Mouse (Mus musculus) neural tube, embryonic 11.5 days (tissue): ENCODE results near the gene Gnai3. TPM values are rescaled to one million over a fixed set of nuclear protein-coding genes. Genes with fewer than 3 reads are reported as not detected.

Experiments used
- ATAC-seq: fragments of 200-750 bp; cut with Nextera tagmentation; 2 replicates; pipeline ENCODE4 v1.8.0; 2017; ENCODE audit warnings: moderate number of reproducible peaks, mild to moderate bottlenecking, moderate TSS enrichment, moderate library complexity; ENCODE audit not compliant: insufficient read depth, low FRiP score, low TSS enrichment
- DNase-seq: peaks from one replicate; pipeline ENCODE4 v3.0.0-alpha.2; 2015; ENCODE audit warnings: low spot score
- H3K27ac ChIP-seq: fragments of 300-500 bp; sonication (generic); 2 replicates; pipeline ENCODE4 v1.5.1; 2014; ENCODE audit warnings: low read depth, mild to moderate bottlenecking, low read length
- H3K27me3 ChIP-seq: fragments of 300-500 bp; sonication (generic); 2 replicates; pipeline ENCODE4 v1.6.1; 2014; ENCODE audit warnings: mild to moderate bottlenecking, low read length, mixed read lengths; ENCODE audit not compliant: control insufficient read depth, insufficient read depth
- H3K36me3 ChIP-seq: fragments of 300-500 bp; sonication (generic); 2 replicates; pipeline ENCODE4 v1.6.1; 2014; ENCODE audit warnings: mild to moderate bottlenecking, low read length, moderate library complexity, mixed read lengths; ENCODE audit not compliant: control insufficient read depth, insufficient read depth
- H3K4me1 ChIP-seq: fragments of 300-500 bp; sonication (generic); 2 replicates; pipeline ENCODE4 v1.6.1; 2014; ENCODE audit warnings: low read length, mixed read lengths; ENCODE audit not compliant: control insufficient read depth, insufficient read depth
- H3K4me2 ChIP-seq: fragments of 300-500 bp; sonication (generic); 2 replicates; pipeline ENCODE4 v1.6.1; 2014; ENCODE audit warnings: low read depth, mild to moderate bottlenecking, moderate library complexity
- H3K4me3 ChIP-seq: fragments of 300-500 bp; sonication (generic); 2 replicates; pipeline ENCODE4 v1.5.1; 2014; ENCODE audit warnings: low read depth, low read length
- H3K9ac ChIP-seq: fragments of 300-500 bp; sonication (generic); 2 replicates; pipeline ENCODE4 v1.6.1; 2014; ENCODE audit warnings: mild to moderate bottlenecking, low read length
- H3K9me3 ChIP-seq: fragments of 300-500 bp; sonication (generic); 2 replicates; pipeline ENCODE4 v1.6.1; 2016; ENCODE audit warnings: low read length; ENCODE audit not compliant: control insufficient read depth
- WGBS: fragments of 180-500 bp; shearing (Covaris S2); extraction: QIAGEN DNeasy Blood & Tissue Kit; methylation state at CpG from one replicate; pipeline ENCODE4 v1.1.7; 2014; 5-methylcytosine and 5-hydroxymethylcytosine counted together
- polyA plus RNA-seq: library from polyadenylated mRNA; unstranded; fragments of >200 nt; fragmentation: Nextera tagmentation; extraction: Ambion mirVana; gene quantifications from 2 replicates; pipeline ENCODE4 v1.2.1, GENCODE M21; 2014

Gene Gnai3
- polyA plus RNA-seq, 1 experiment from 2014 or later: 217 TPM

DNA sequence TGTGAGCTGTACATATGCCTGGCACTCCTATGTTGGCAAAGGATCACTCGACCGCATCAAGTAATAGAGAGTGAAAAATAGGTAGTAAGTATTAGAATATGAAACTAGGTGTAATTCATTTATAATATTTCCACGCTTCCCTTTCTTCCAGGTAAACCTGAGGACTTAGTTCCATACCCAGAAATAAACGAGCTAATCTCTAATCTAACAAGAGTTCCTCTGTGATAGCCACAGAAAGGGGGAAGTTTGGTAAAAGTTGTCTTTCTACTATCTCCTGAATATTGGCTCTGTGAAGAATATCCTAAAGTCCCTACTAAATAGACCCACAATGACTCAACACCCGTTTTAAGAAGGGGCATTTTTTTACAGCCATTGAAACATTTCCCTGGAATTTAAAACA is 725 bp upstream of the Gnai3 start:
- DNase-seq: no peak
- WGBS: 63% methylated on average over 5 of the region's 5 CpGs
- H3K4me1 ChIP-seq: peaks cover 7% of the 10 kb centered on the region
- H3K9me3 ChIP-seq: no peaks in the 10 kb centered on the region
- H3K27me3 ChIP-seq: no peaks in the 10 kb centered on the region
- no peaks in the 10 kb centered on the region for H3K36me3 ChIP-seq
- H3K9ac ChIP-seq: peak overlapping the region; percentile 92
- H3K4me2 ChIP-seq: peak overlapping the region; percentile 67
- peak; percentile 1; the same call in 1 of the 2 replicates for ATAC-seq
- peak overlapping the region; percentile 94 for H3K4me3 ChIP-seq
- no peak overlapping the region for H3K27ac ChIP-seq

DNA sequence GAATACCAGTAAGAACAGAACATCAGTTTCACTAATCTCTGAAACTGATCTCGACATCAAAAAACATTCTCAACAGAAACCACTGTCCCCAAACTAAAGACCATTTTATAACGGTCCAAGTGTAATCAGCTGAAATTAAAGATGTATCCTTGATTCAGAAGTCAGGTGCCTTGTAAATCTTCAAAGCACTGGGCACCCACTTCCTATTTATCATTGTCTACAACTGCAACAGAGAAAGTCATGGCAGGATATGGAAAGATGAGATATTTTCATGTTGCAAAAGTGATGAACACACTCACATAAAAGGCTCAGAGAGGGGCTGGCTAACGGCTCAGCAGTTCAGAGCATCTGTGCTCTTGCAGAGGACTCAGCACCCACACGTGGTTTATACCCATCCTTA is 5.2 kb downstream of the Gnai3 start:
- DNase-seq (no peak), ATAC-seq (no peak)
- WGBS: 87% methylated on average over 4 of the region's 4 CpGs
- no peak overlapping the region for H3K4me3 ChIP-seq
- peaks cover 7% of the 10 kb centered on the region for H3K4me1 ChIP-seq
- no peak overlapping the region for H3K9ac ChIP-seq
- no peaks in the 10 kb centered on the region for H3K9me3 ChIP-seq
- no peak overlapping the region for H3K27ac ChIP-seq
- H3K4me2 ChIP-seq: no peak overlapping the region
- H3K36me3 ChIP-seq: no peaks in the 10 kb centered on the region
- no peaks in the 10 kb centered on the region for H3K27me3 ChIP-seq

DNA sequence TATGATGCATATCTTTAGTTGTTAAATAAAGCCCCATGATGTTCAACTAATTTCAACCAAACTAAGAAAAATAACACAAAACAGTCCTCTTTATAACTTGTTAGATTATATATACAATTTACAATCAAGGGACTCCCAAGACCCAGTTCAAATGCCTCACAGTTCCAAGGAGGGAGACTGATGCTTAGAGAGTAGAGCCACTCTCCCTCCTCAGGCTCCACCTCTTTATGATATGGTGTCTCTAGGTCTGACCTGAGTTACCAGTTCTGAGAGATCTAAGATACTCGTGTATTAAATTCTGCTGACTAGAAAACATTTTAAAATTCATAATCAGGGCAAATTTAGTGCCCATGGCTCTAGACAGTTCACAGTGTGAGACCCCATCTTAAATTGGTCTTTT is 6.8 kb downstream of the Gnai3 start:
- ATAC-seq (no peak), DNase-seq (no peak)
- Histone ChIP-seq H3K36me3 (no peaks in the 10 kb centered on the region), H3K4me2 (no peak overlapping the region), H3K4me3 (no peak overlapping the region), H3K9me3 (no peaks in the 10 kb centered on the region), H3K9ac (no peak overlapping the region), H3K27ac (no peak overlapping the region), H3K4me1 (no peaks in the 10 kb centered on the region), H3K27me3 (no peaks in the 10 kb centered on the region)
- WGBS: 81% methylated on average over 1 of the region's 1 CpGs

DNA sequence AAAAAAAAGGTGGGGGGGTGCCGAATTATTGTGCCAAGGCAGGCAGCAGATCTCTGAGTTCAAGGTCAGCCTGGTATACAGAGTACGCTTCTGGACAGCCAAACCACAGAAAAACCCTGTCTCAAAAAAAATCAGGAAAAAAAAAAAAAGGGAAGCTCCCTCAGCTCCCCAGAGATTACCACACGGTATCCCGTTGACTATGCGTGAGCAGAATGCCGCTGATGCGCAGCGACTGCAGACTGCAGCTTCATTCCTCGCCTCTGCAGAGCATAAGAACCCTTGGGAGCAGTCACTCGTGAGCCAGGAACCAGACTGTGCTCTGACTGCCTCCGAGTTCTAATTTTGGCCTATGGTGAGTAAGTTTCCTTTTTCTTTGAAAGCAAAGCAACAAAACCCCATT is 11.2 kb downstream of the Gnai3 start:
- H3K4me3 ChIP-seq: no peak overlapping the region
- H3K4me2 ChIP-seq: no peak overlapping the region
- no peaks in the 10 kb centered on the region for H3K9me3 ChIP-seq
- H3K36me3 ChIP-seq: no peaks in the 10 kb centered on the region
- H3K4me1 ChIP-seq: no peaks in the 10 kb centered on the region
- WGBS: 71% methylated on average over 11 of the region's 11 CpGs
- peak; percentile 17 for DNase-seq
- no peak overlapping the region for H3K9ac ChIP-seq
- H3K27me3 ChIP-seq: no peaks in the 10 kb centered on the region
- no peak for ATAC-seq
- H3K27ac ChIP-seq: no peak overlapping the region

DNA sequence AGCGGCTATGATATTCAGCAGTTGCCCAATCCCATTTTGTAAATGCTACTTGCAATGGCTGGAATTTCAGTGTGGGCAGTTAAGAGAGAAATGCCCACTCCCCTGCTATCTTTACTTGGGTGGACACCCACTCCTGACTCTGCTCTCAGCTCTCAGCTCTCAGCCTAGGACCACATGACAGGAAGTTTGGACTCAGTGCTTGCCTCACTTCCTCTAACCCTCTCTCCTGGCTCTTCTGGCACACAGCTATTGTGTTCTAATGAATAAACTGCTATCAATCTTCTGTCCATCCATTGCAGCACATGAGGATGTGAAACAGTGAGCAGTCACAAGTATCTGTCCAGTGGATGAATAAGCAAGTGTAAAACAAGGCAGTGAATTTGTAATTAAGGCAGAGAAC is 13.5 kb downstream of the Gnai3 start:
- Histone ChIP-seq H3K27ac (no peak overlapping the region), H3K36me3 (no peaks in the 10 kb centered on the region), H3K4me2 (no peak overlapping the region), H3K4me1 (no peaks in the 10 kb centered on the region), H3K9ac (no peak overlapping the region), H3K4me3 (no peak overlapping the region), H3K27me3 (no peaks in the 10 kb centered on the region), H3K9me3 (no peaks in the 10 kb centered on the region)
- no peak; the same call in 1 of the 2 replicates for ATAC-seq
- no peak for DNase-seq
- WGBS: 82% methylated on average over 1 of the region's 1 CpGs

DNA sequence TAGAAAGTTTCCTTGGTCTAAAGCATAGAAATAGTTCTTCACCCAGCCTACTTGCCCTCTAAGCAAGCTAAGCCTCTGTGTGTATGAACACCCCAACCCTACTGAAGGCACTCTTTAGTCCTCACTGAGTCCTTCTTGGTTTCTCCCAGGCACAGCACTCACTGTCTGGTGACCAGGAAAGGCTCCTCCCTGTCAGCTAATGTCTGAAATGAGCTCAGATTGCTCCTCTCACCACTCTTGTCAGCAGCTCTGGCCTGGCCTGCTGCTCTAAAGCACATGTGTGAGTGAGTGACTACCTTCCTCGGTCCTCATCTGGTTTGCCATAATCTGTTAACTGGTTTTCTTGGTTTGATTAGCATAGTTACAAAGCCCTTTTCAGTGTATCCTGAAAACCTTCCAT is 14.1 kb downstream of the Gnai3 start:
- H3K36me3 ChIP-seq: no peaks in the 10 kb centered on the region
- ATAC-seq: no peak
- no peak overlapping the region for H3K4me2 ChIP-seq
- no peak overlapping the region for H3K4me3 ChIP-seq
- no peak overlapping the region for H3K9ac ChIP-seq
- no peak overlapping the region for H3K27ac ChIP-seq
- 94% methylated on average over 1 of the region's 1 CpGs for WGBS
- DNase-seq: no peak
- no peaks in the 10 kb centered on the region for H3K4me1 ChIP-seq
- no peaks in the 10 kb centered on the region for H3K9me3 ChIP-seq
- no peaks in the 10 kb centered on the region for H3K27me3 ChIP-seq

DNA sequence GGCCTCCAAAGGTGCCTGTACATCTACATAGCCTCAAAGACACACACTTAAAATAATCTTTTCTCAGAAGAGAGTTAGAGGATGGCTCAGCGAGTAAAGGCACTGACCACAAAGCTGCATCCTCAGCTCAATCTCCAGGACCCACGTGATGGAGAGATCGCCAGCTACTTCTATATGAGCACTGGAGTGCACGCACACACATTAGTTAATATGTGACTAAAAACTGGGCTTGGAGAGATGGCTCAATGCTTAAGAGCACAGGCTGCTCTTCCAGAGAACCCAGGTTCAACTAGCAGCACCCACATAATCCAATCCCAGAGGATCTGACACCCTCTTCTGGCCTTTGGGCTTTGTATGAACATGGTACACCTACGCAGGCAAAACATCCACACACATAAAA is 14.7 kb downstream of the Gnai3 start:
- H3K9ac ChIP-seq: no peak overlapping the region
- no peaks in the 10 kb centered on the region for H3K4me1 ChIP-seq
- DNase-seq (no peak), ATAC-seq (no peak)
- 92% methylated on average over 5 of the region's 5 CpGs for WGBS
- H3K4me3 ChIP-seq: no peak overlapping the region
- no peaks in the 10 kb centered on the region for H3K27me3 ChIP-seq
- H3K27ac ChIP-seq: no peak overlapping the region
- H3K36me3 ChIP-seq: no peaks in the 10 kb centered on the region
- no peaks in the 10 kb centered on the region for H3K9me3 ChIP-seq
- H3K4me2 ChIP-seq: no peak overlapping the region

DNA sequence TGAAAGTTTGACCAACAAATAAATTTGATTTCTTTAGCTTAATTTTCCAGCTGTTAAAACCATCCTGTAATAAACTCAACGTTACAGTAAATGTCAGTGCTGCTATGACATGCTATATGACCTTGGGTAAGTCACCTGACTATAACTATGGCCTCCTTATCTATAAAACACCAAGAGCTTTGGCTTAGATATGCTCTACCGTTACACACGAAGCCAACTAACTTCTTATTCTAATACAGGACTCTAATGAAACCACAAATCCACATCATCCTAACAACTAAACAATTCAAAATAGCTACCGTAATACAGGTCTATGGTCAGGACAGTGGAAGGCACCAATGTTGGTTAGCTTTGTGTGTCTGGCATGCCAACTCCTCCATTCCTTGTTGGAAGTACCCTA is 16.1 kb downstream of the Gnai3 start:
- DNase-seq: no peak

DNA sequence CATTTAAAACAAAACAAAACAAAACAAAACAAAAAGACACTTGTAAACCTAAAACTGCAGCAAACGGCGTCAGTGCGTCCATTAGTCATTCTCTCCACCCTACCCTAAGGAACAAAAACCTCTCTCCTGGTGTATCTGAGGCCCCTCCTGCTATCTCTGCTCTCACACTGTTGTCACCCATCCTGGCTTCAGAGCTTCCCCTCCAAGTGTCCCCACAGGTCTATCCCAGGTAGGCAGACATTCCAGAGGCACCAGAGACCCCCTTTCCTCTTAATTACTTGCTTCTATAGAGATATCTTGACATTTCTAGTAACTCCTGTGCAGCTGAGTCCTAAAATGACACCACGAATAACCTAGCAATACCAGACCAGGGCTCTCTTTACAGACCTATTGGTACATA is 16.6 kb downstream of the Gnai3 start:
- DNase-seq (no peak), ATAC-seq (no peak)
- H3K9ac ChIP-seq: no peak overlapping the region
- WGBS: 79% methylated on average over 4 of the region's 4 CpGs
- H3K4me3 ChIP-seq: no peak overlapping the region
- no peak overlapping the region for H3K4me2 ChIP-seq
- H3K27ac ChIP-seq: no peak overlapping the region
- no peaks in the 10 kb centered on the region for H3K4me1 ChIP-seq
- H3K36me3 ChIP-seq: no peaks in the 10 kb centered on the region
- no peaks in the 10 kb centered on the region for H3K9me3 ChIP-seq
- no peaks in the 10 kb centered on the region for H3K27me3 ChIP-seq

More for the DNA sequence above, 16.1 kb downstream of the Gnai3 start:
- no peaks in the 10 kb centered on the region for H3K27me3 ChIP-seq
- H3K9ac ChIP-seq: no peak overlapping the region
- 93% methylated on average over 4 of the region's 4 CpGs for WGBS
- no peak overlapping the region for H3K4me3 ChIP-seq
- no peak overlapping the region for H3K27ac ChIP-seq
- H3K36me3 ChIP-seq: no peaks in the 10 kb centered on the region
- ATAC-seq: no peak
- no peaks in the 10 kb centered on the region for H3K4me1 ChIP-seq
- no peak overlapping the region for H3K4me2 ChIP-seq
- H3K9me3 ChIP-seq: no peaks in the 10 kb centered on the region
